ENCODE assay signal across 26 mouse cellular contexts in the genomic region with DNA sequence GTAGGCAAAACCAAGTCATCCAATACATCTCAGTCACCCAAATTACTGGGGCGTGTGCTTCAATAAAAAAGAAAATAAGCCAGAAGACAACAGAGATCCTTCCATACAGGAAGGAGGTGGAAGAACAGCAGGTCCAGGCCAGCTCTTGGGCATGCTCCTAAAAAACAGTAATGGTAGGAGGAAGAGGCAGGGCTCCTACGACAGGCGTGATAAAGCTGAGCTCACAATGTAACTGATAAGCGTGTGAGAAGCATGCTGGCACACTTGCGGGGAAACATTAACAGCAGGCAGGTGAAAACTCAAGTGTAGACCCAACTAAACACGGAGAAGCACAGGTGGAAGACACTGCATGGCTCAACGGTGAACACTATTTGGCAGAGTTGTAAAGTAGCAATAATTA. TPM values are rescaled to one million over a fixed set of nuclear protein-coding genes. Genes with fewer than 3 reads are reported as not detected.
DNase-seq lines count a peak whose midpoint lies in the region; ATAC-seq and TF ChIP-seq lines count a peak whose summit lies in the region.
"Had no signal": no experiment of that assay in that cellular context is flagged by ENCODE, and none has a peak within 500 bp of the region (broad histone marks: within the 10 kb centered on the region; RNA-seq: fewer than 3 reads in every experiment).

No protein-coding gene starts in this region.

- H3K79me2 ChIP-seq in MEL (ENCODE audit: control insufficient read depth, insufficient read depth, low read length, poor library complexity) = peaks cover 7% of the 10 kb centered on the region

- peak overlapping the region; percentile 13; the same call in 1 of the 2 replicates for H3K4me2 ChIP-seq in liver, embryonic 12.5 days
- H3K4me2 ChIP-seq in liver, postnatal 0 days (ENCODE audit: low read depth, low read length) = no peak overlapping the region
- H3K4me2 ChIP-seq in intestine, postnatal 0 days (replicated peaks; ENCODE audit: low read depth) = no peak overlapping the region
- H3K4me2 ChIP-seq: embryonic facial prominence, embryonic 13.5 days; forebrain, embryonic 13.5 days; heart, embryonic 11.5 days; hindbrain, embryonic 12.5 days; hindbrain, embryonic 15.5 days had no signal

- H3K4me3 ChIP-seq in liver, embryonic 12.5 days = no peak overlapping the region
- no peak overlapping the region for H3K4me3 ChIP-seq in liver, postnatal 0 days (ENCODE audit: low read depth, low read length)
- H3K4me3 ChIP-seq in MEL (ENCODE audit: control insufficient read depth in 1 of 2, insufficient read depth in 1 of 2, low read depth in 2 of 2, low read length in 2 of 2) = no peak overlapping the region
- no peak overlapping the region for H3K4me3 ChIP-seq in intestine, postnatal 0 days (ENCODE audit: low read depth, low read length)
- no peak overlapping the region for H3K4me3 ChIP-seq in small intestine, adult 2 months (ENCODE audit: low read depth, low read length)
- H3K4me3 ChIP-seq: embryonic facial prominence, embryonic 10.5 days; embryonic facial prominence, embryonic 13.5 days; erythroblast, embryonic 14.5 days; forebrain, embryonic 13.5 days; gastrocnemius, adult 2 months; hindbrain, embryonic 12.5 days; hindbrain, embryonic 15.5 days had no signal

- 42% methylated on average over 7 of the region's 7 CpGs for WGBS in liver, embryonic 12.5 days (ENCODE audit: insufficient replicate concordance)
- 61% methylated on average over 7 of the region's 7 CpGs for WGBS in liver, postnatal 0 days (ENCODE audit: insufficient replicate concordance)
- WGBS in intestine, postnatal 0 days = 45% methylated on average over 7 of the region's 7 CpGs
- WGBS in small intestine, adult 2 months = 34% methylated on average over 7 of the region's 7 CpGs

- no peak for ATAC-seq in liver, embryonic 12.5 days
- no peak for ATAC-seq in liver, postnatal 0 days
- peak; percentile 20; the same call in 1 of the 2 replicates for ATAC-seq in intestine, postnatal 0 days
- ATAC-seq: forebrain, embryonic 13.5 days; forebrain, embryonic 16.5 days had no signal

- no peak overlapping the region for H3K9ac ChIP-seq in liver, embryonic 12.5 days
- H3K9ac ChIP-seq in liver, postnatal 0 days (replicated peaks) = no peak overlapping the region
- no peak overlapping the region for H3K9ac ChIP-seq in MEL (ENCODE audit: control insufficient read depth, low read depth, low read length, poor library complexity, severe bottlenecking)
- no peak overlapping the region for H3K9ac ChIP-seq in intestine, postnatal 0 days (ENCODE audit: low read depth, low read length)
- H3K9ac ChIP-seq: embryonic facial prominence, embryonic 13.5 days; forebrain, embryonic 13.5 days; hindbrain, embryonic 12.5 days; hindbrain, embryonic 15.5 days had no signal

- TF ChIP-seq EP300 in liver, postnatal 0 days (IDR thresholded peaks at IDR 0.05; ENCODE audit: low read depth) = no peak
- TF ChIP-seq EP300 in MEL (IDR thresholded peaks at IDR 0.05; ENCODE audit: low read depth in 1 of 2, low read length in 2 of 2) = no peak

- peaks cover 17% of the 10 kb centered on the region for H3K4me1 ChIP-seq in liver, embryonic 12.5 days
- H3K4me1 ChIP-seq in liver, postnatal 0 days (ENCODE audit: insufficient read depth) = no peaks in the 10 kb centered on the region
- H3K4me1 ChIP-seq in MEL (ENCODE audit: control insufficient read depth in 1 of 2, insufficient read depth in 2 of 2, low read length in 2 of 2) = peaks cover 24 to 29% of the 10 kb centered on the region in 2 experiments
- H3K4me1 ChIP-seq in intestine, postnatal 0 days (replicated peaks; ENCODE audit: control insufficient read depth, insufficient read depth, low read length) = 0 out of 2 replicates have a peak, but pooled peaks cover 5% of the 10 kb centered on the region
- peaks cover 12% of the 10 kb centered on the region; the same call in 1 of the 2 replicates for H3K4me1 ChIP-seq in small intestine, adult 2 months (ENCODE audit: control insufficient read depth, insufficient read depth, insufficient read length, low read length)
- H3K4me1 ChIP-seq: embryonic facial prominence, embryonic 10.5 days; embryonic facial prominence, embryonic 13.5 days; forebrain, embryonic 13.5 days; hindbrain, embryonic 12.5 days; hindbrain, embryonic 15.5 days had no signal

- DNase-seq in liver, postnatal 0 days = no peak
- DNase-seq in MEL (ENCODE audit: low read depth, low spot score) = peak; percentile 45
- DNase-seq in c-Kit-positive CD71-positive TER-119-positive erythroid progenitor cells, embryonic 14.5 days (ENCODE audit: low spot score) = no peak
- no peak for DNase-seq in left cerebral cortex, postnatal 36 days (ENCODE audit: low spot score in 2 of 2)
- DNase-seq in adrenal gland, adult (ENCODE audit: inconsistent age in 2 of 2, low spot score in 1 of 2) = no peak
- DNase-seq: adrenal gland, adult 8-10 months; adrenal gland, postnatal 36 days; cerebellum, adult 11-12 months; cerebellum, adult 8-10 months; cerebellum, postnatal 10 days; cerebellum, postnatal 36 days; embryo, embryonic 11 days; gastrocnemius, adult 2 months; gastrocnemius, postnatal 14 days; heart, adult 11 months had no signal

- no peaks in the 10 kb centered on the region for H3K9me3 ChIP-seq in liver, embryonic 12.5 days (replicated peaks)
- H3K9me3 ChIP-seq in liver, postnatal 0 days (ENCODE audit: low read length) = no peaks in the 10 kb centered on the region
- no peaks in the 10 kb centered on the region for H3K9me3 ChIP-seq in MEL (replicated peaks; ENCODE audit: insufficient read depth, low read length)
- no peaks in the 10 kb centered on the region for H3K9me3 ChIP-seq in intestine, postnatal 0 days (ENCODE audit: control insufficient read depth)
- H3K9me3 ChIP-seq: embryonic facial prominence, embryonic 13.5 days; forebrain, embryonic 13.5 days; hindbrain, embryonic 12.5 days; hindbrain, embryonic 15.5 days had no signal

- no peak for TF ChIP-seq CTCF in liver, postnatal 0 days (IDR thresholded peaks at IDR 0.05; ENCODE audit: low read depth)
- no peak for TF ChIP-seq CTCF in MEL (IDR thresholded peaks at IDR 0.05 in 2 of 3, conservative IDR thresholded peaks at IDR 0.05 in 1 of 3; ENCODE audit: control insufficient read depth in 1 of 3, insufficient read depth in 1 of 3, low read depth in 2 of 3, low read length in 3 of 3, poor library complexity in 1 of 3, severe bottlenecking in 1 of 3)
- TF ChIP-seq CTCF in intestine, postnatal 0 days (IDR thresholded peaks at IDR 0.05; ENCODE audit: low read depth) = no peak
- no peak for TF ChIP-seq CTCF in small intestine, adult 2 months (IDR thresholded peaks at IDR 0.05; ENCODE audit: extremely low read depth, insufficient read length, insufficient replicate concordance, low read depth, low read length)

- H3K27ac ChIP-seq in liver, embryonic 12.5 days = no peak overlapping the region
- no peak overlapping the region for H3K27ac ChIP-seq in liver, postnatal 0 days (ENCODE audit: low read depth)
- peak overlapping the region; percentile 30; the same call in 1 of the 2 replicates for H3K27ac ChIP-seq in MEL (ENCODE audit: control insufficient read depth, low read depth, low read length)
- H3K27ac ChIP-seq in intestine, postnatal 0 days (ENCODE audit: low read depth, low read length) = no peak overlapping the region
- H3K27ac ChIP-seq in small intestine, adult 2 months (ENCODE audit: insufficient read depth, low read depth, low read length) = peak overlapping the region; percentile 57
- H3K27ac ChIP-seq: embryonic facial prominence, embryonic 10.5 days; embryonic facial prominence, embryonic 13.5 days; forebrain, embryonic 13.5 days; gastrocnemius, adult 2 months; hindbrain, embryonic 12.5 days; hindbrain, embryonic 15.5 days had no signal

- intact Hi-C loops in left cerebral cortex, postnatal 36 days (cut with DNase I) = no loop called here

- H3K27me3 ChIP-seq in liver, embryonic 12.5 days (replicated peaks) = no peaks in the 10 kb centered on the region
- no peaks in the 10 kb centered on the region for H3K27me3 ChIP-seq in liver, postnatal 0 days (ENCODE audit: insufficient read depth, low read length)
- no peaks in the 10 kb centered on the region for H3K27me3 ChIP-seq in MEL (ENCODE audit: control insufficient read depth in 1 of 2, insufficient read depth in 2 of 2, low read length in 2 of 2)
- no peaks in the 10 kb centered on the region for H3K27me3 ChIP-seq in intestine, postnatal 0 days (replicated peaks; ENCODE audit: control insufficient read depth, insufficient read depth, low read length)
- no peaks in the 10 kb centered on the region for H3K27me3 ChIP-seq in small intestine, adult 2 months (ENCODE audit: control insufficient read depth, insufficient read depth, low read length)
- H3K27me3 ChIP-seq: embryonic facial prominence, embryonic 13.5 days; forebrain, embryonic 13.5 days; hindbrain, embryonic 12.5 days; hindbrain, embryonic 15.5 days had no signal

- TF ChIP-seq RAD21 in MEL (IDR thresholded peaks at IDR 0.05; ENCODE audit: low read depth, low read length) = no peak

- no peak for TF ChIP-seq POLR2A in MEL (IDR thresholded peaks at IDR 0.05; ENCODE audit: control insufficient read depth in 1 of 2, insufficient read depth in 1 of 2, low read depth in 1 of 2, low read length in 2 of 2, poor library complexity in 1 of 2)
- TF ChIP-seq POLR2A in small intestine, adult 2 months (IDR thresholded peaks at IDR 0.05; ENCODE audit: low read depth, low read length) = no peak

- H3K36me3 ChIP-seq in liver, embryonic 12.5 days = no peaks in the 10 kb centered on the region
- H3K36me3 ChIP-seq in liver, postnatal 0 days (replicated peaks; ENCODE audit: insufficient read depth, low read length) = no peaks in the 10 kb centered on the region
- H3K36me3 ChIP-seq in MEL (ENCODE audit: control insufficient read depth in 1 of 2, insufficient read depth in 2 of 2, low read length in 2 of 2) = peaks cover 0 to 42% of the 10 kb centered on the region in 2 experiments; a peak in 2 of 4 replicates
- H3K36me3 ChIP-seq in intestine, postnatal 0 days (ENCODE audit: control insufficient read depth, insufficient read depth) = no peaks in the 10 kb centered on the region
- H3K36me3 ChIP-seq in small intestine, adult 2 months (ENCODE audit: control insufficient read depth, insufficient read depth, low read length) = peaks cover 7% of the 10 kb centered on the region; the same call in 1 of the 2 replicates
- H3K36me3 ChIP-seq: hindbrain, embryonic 15.5 days had no signal

RNA-seq across cellular contexts. Expression of a gene that starts 10.2 kb away (rescaled TPM):
- polyA plus RNA-seq in liver, embryonic 12.5 days (2016; fragmentation: Nextera tagmentation; extraction: Ambion mirVana) = 19.4 and 19.5 TPM in 2 replicates
- 8.8 and 9.4 TPM in 2 replicates for polyA plus RNA-seq in liver, postnatal 0 days (2015; fragmentation: Nextera tagmentation; extraction: Ambion mirVana)
- total RNA-seq in MEL (2012; rRNA removed) = 22.0 and 23.4 TPM in 2 replicates
- 10 to 100 TPM in 1 of 2 experiments, not detected in 1; 30.9 TPM for polyA plus RNA-seq in MEL (2012; ENCODE audit: insufficient read depth in 1 of 2, insufficient read length in 2 of 2, low read depth in 1 of 2, low replicate concordance in 2 of 2, missing spikeins in 1 of 2)
- 73.5 and 80.7 TPM in 2 replicates for polyA plus RNA-seq in intestine, postnatal 0 days (2015; fragmentation: Nextera tagmentation; extraction: Ambion mirVana)
- polyA plus RNA-seq in small intestine, adult 2 months (2012; rRNA removed) = 10.8 and 17.2 TPM in 2 replicates
- total RNA-seq in left cerebral cortex, postnatal 36 days (2021) = 10 to 100 TPM; 17.7 to 23.8 TPM

RNA-seq across cellular contexts. Expression of a gene that starts 10.3 kb away (rescaled TPM):
- 20.7 and 21.0 TPM in 2 replicates for polyA plus RNA-seq in liver, embryonic 12.5 days (2016; fragmentation: Nextera tagmentation; extraction: Ambion mirVana)
- 7.3 and 8.6 TPM in 2 replicates for polyA plus RNA-seq in liver, postnatal 0 days (2015; fragmentation: Nextera tagmentation; extraction: Ambion mirVana)
- 32.0 and 36.3 TPM in 2 replicates for total RNA-seq in MEL (2012; rRNA removed)
- 10 to 100 TPM in 1 of 2 experiments, not detected in 1; 40.9 TPM for polyA plus RNA-seq in MEL (2012; ENCODE audit: insufficient read depth in 1 of 2, insufficient read length in 2 of 2, low read depth in 1 of 2, low replicate concordance in 2 of 2, missing spikeins in 1 of 2)
- polyA plus RNA-seq in intestine, postnatal 0 days (2015; fragmentation: Nextera tagmentation; extraction: Ambion mirVana) = 16.3 and 16.6 TPM in 2 replicates
- 2.9 and 3.8 TPM in 2 replicates for polyA plus RNA-seq in small intestine, adult 2 months (2012; rRNA removed)
- total RNA-seq in left cerebral cortex, postnatal 36 days (2021) = 1 to 10 TPM; 8.4 to 8.8 TPM

RNA-seq across cellular contexts. Expression of a gene that starts 46.5 kb away (rescaled TPM):
- polyA plus RNA-seq in liver, embryonic 12.5 days (2016; fragmentation: Nextera tagmentation; extraction: Ambion mirVana) = 38.3 and 39.6 TPM in 2 replicates
- 26.7 and 29.2 TPM in 2 replicates for polyA plus RNA-seq in liver, postnatal 0 days (2015; fragmentation: Nextera tagmentation; extraction: Ambion mirVana)
- total RNA-seq in MEL (2012; rRNA removed) = 35.6 and 42.4 TPM in 2 replicates
- polyA plus RNA-seq in MEL (2012; ENCODE audit: insufficient read depth in 1 of 2, insufficient read length in 2 of 2, low read depth in 1 of 2, low replicate concordance in 2 of 2, missing spikeins in 1 of 2) = 10 to 100 TPM in 1 of 2 experiments, not detected in 1; 39.0 TPM
- 20.3 and 20.4 TPM in 2 replicates for polyA plus RNA-seq in intestine, postnatal 0 days (2015; fragmentation: Nextera tagmentation; extraction: Ambion mirVana)
- polyA plus RNA-seq in small intestine, adult 2 months (2012; rRNA removed) = 6.1 and 10.6 TPM in 2 replicates
- 10 to 100 TPM; 32.4 to 41.2 TPM for total RNA-seq in left cerebral cortex, postnatal 36 days (2021)

RNA-seq across cellular contexts. Expression of a gene that starts 57.3 kb away (rescaled TPM):
- polyA plus RNA-seq in liver, embryonic 12.5 days (2016; fragmentation: Nextera tagmentation; extraction: Ambion mirVana) = 6.6 TPM in 2 replicates
- 8.8 and 10.6 TPM in 2 replicates for polyA plus RNA-seq in liver, postnatal 0 days (2015; fragmentation: Nextera tagmentation; extraction: Ambion mirVana)
- 2.4 TPM in 2 replicates for total RNA-seq in MEL (2012; rRNA removed)
- 1 to 10 TPM in 1 of 2 experiments, not detected in 1; 5.3 TPM for polyA plus RNA-seq in MEL (2012; ENCODE audit: insufficient read depth in 1 of 2, insufficient read length in 2 of 2, low read depth in 1 of 2, low replicate concordance in 2 of 2, missing spikeins in 1 of 2)
- 9.7 and 10.0 TPM in 2 replicates for polyA plus RNA-seq in intestine, postnatal 0 days (2015; fragmentation: Nextera tagmentation; extraction: Ambion mirVana)
- polyA plus RNA-seq in small intestine, adult 2 months (2012; rRNA removed) = 10.4 and 13.0 TPM in 2 replicates
- 1 to 10 TPM; 1.6 to 2.4 TPM for total RNA-seq in left cerebral cortex, postnatal 36 days (2021)

RNA-seq across cellular contexts. Expression of a gene that starts 57.4 kb away (rescaled TPM):
- polyA plus RNA-seq in liver, embryonic 12.5 days (2016; fragmentation: Nextera tagmentation; extraction: Ambion mirVana) = 70.8 and 73.3 TPM in 2 replicates
- polyA plus RNA-seq in liver, postnatal 0 days (2015; fragmentation: Nextera tagmentation; extraction: Ambion mirVana) = 93.4 and 94.4 TPM in 2 replicates
- 36.8 and 42.9 TPM in 2 replicates for total RNA-seq in MEL (2012; rRNA removed)
- 100 to 1,000 TPM in 1 of 2 experiments, 10 to 100 TPM in 1; 63.5 to 113 TPM for polyA plus RNA-seq in MEL (2012; ENCODE audit: insufficient read depth in 1 of 2, insufficient read length in 2 of 2, low read depth in 1 of 2, low replicate concordance in 2 of 2, missing spikeins in 1 of 2)
- 118 and 130 TPM in 2 replicates for polyA plus RNA-seq in intestine, postnatal 0 days (2015; fragmentation: Nextera tagmentation; extraction: Ambion mirVana)
- polyA plus RNA-seq in small intestine, adult 2 months (2012; rRNA removed) = 35.7 and 39.7 TPM in 2 replicates
- 10 to 100 TPM; 61.3 to 65.0 TPM for total RNA-seq in left cerebral cortex, postnatal 36 days (2021)

Comparison
In these comparisons a context has a peak if more than half of its experiments do, and no peak if none do; other contexts are left out.
1. H3K27ac ChIP-seq: peak in MEL (single experiment) and small intestine, adult 2 months (single experiment); none in liver, embryonic 12.5 days (single experiment), liver, postnatal 0 days (single experiment) and intestine, postnatal 0 days (single experiment).